Mouse (Mus musculus): ENCODE data around the gene Rrn3.
"Not testable (repeated sequence)": the region's sequence is repeated elsewhere in the genome, so short reads cannot be mapped to it uniquely, and the experiment has no call there.

GRCm38 (mm10) chr16:13774011-13774410 lies 6.5 kb upstream of the Rrn3 start:
- not testable (repeated sequence) for TF ChIP-seq CTCF (IDR thresholded peaks at IDR 0.05; ENCODE audit: borderline replicate concordance, extremely low read depth, insufficient read depth, insufficient read length); POLR2A (IDR thresholded peaks at IDR 0.05; ENCODE audit: borderline replicate concordance, extremely low read depth, insufficient read depth, insufficient read length, poor library complexity, severe bottlenecking)

Data from brain, embryonic 14.5 days (tissue).